Mouse (Mus musculus) hematopoietic stem cell, adult 5-6 weeks (primary cell): Measurements from ENCODE around the gene Sh2b1. TPM values are rescaled to one million over a fixed set of nuclear protein-coding genes. Genes with fewer than 3 reads are reported as not detected.

Experiments used
- total RNA-seq: library from RNA; stranded (forward); fragments of 172-1452, 232-1000 nt; gene quantifications from 2 replicates; pipeline ENCODE4 v1.2.3, GENCODE M21; 2017

Sh2b1 gene
- total RNA-seq, 1 experiment from 2014 or later: 20.9 TPM

Other genes starting within 250 kb of the Sh2b1 start
- 3.8 and 5.4 TPM in 2 replicates for gene Sbk1, start 202.8 kb downstream of the Sh2b1 start, total RNA-seq
- gene Lat, start 105.9 kb downstream of the Sh2b1 start, total RNA-seq: 31.5 and 51.5 TPM in 2 replicates
- gene Spns1, start 98.0 kb downstream of the Sh2b1 start, total RNA-seq: 8.6 and 11.3 TPM in 2 replicates
- gene Nfatc2ip, start 78.7 kb downstream of the Sh2b1 start, total RNA-seq: 13.6 and 14.4 TPM in 2 replicates
- gene Cd19, start 60.5 kb downstream of the Sh2b1 start, total RNA-seq: not detected in 2 replicates
- 33.8 and 36.4 TPM in 2 replicates for gene Rabep2, start 46.7 kb downstream of the Sh2b1 start, total RNA-seq
- gene Atp2a1, start 12.3 kb downstream of the Sh2b1 start, total RNA-seq: 0.30 TPM in 1 of 2 replicates, not detected in the other
- gene Tufm, start 11.9 kb upstream of the Sh2b1 start, total RNA-seq: 48.1 and 99.2 TPM in 2 replicates
- gene Atxn2l, start 28.0 kb upstream of the Sh2b1 start, total RNA-seq: 40.0 and 40.2 TPM in 2 replicates
- gene Eif3c, start 91.0 kb upstream of the Sh2b1 start, total RNA-seq: 187 and 207 TPM in 2 replicates
- 24.8 and 26.0 TPM in 2 replicates for gene Apobr, start 109.5 kb upstream of the Sh2b1 start, total RNA-seq
- gene Cln3, start 110.4 kb upstream of the Sh2b1 start, total RNA-seq: 26.1 and 57.4 TPM in 2 replicates
- gene Il27, start 119.5 kb upstream of the Sh2b1 start, total RNA-seq: 3.2 and 3.6 TPM in 2 replicates
- 6.2 and 6.6 TPM in 2 replicates for gene Nupr1, start 155.4 kb upstream of the Sh2b1 start, total RNA-seq
- 33.2 and 46.9 TPM in 2 replicates for gene Sgf29, start 173.9 kb upstream of the Sh2b1 start, total RNA-seq
- 8.2 and 17.1 TPM in 2 replicates for gene Sult1a1, start 201.0 kb upstream of the Sh2b1 start, total RNA-seq
- 73.1 and 88.6 TPM in 2 replicates for gene Bola2, start 220.0 kb upstream of the Sh2b1 start, total RNA-seq
- 4.1 and 6.3 TPM in 2 replicates for gene Slx1b, start 220.4 kb upstream of the Sh2b1 start, total RNA-seq
- gene Coro1a, start 232.4 kb upstream of the Sh2b1 start, total RNA-seq: 352 and 456 TPM in 2 replicates